In genomic region chr3:83039666-83040065, GRCm38 (mm10) we compare ENCODE assay signal across 17 mouse cellular contexts. TPM values are rescaled to one million over a fixed set of nuclear protein-coding genes. Genes with fewer than 3 reads are reported as not detected.
"Had no signal": no experiment of that assay in that cellular context is flagged by ENCODE, and none has a peak within 500 bp of the region (broad histone marks: within the 10 kb centered on the region; RNA-seq: fewer than 3 reads in every experiment).

No protein-coding gene starts in this region.

- H3K4me2 ChIP-seq: hindbrain, embryonic 13.5 days; limb, embryonic 15.5 days; lung, embryonic 15.5 days; midbrain, embryonic 13.5 days; neural tube, embryonic 15.5 days had no signal

- H3K4me1 ChIP-seq: hindbrain, embryonic 13.5 days; limb, embryonic 15.5 days; lung, embryonic 15.5 days; midbrain, embryonic 13.5 days; neural tube, embryonic 15.5 days had no signal

- DNase-seq: kidney, postnatal 10 days; kidney, postnatal 4 days; lung, postnatal 14 days; thymus, postnatal 4 days had no signal

- H3K36me3 ChIP-seq: hindbrain, embryonic 13.5 days; limb, embryonic 15.5 days; lung, embryonic 15.5 days; midbrain, embryonic 13.5 days; neural tube, embryonic 15.5 days had no signal

- H3K9ac ChIP-seq: hindbrain, embryonic 13.5 days; limb, embryonic 15.5 days; lung, embryonic 15.5 days; midbrain, embryonic 13.5 days; neural tube, embryonic 15.5 days had no signal

- H3K9me3 ChIP-seq: hindbrain, embryonic 13.5 days; limb, embryonic 15.5 days; lung, embryonic 15.5 days; midbrain, embryonic 13.5 days; neural tube, embryonic 15.5 days had no signal

- ATAC-seq: hindbrain, postnatal 0 days; midbrain, embryonic 13.5 days had no signal

- H3K4me3 ChIP-seq: hindbrain, embryonic 13.5 days; left cerebral cortex, adult 2 months; limb, embryonic 15.5 days; lung, embryonic 15.5 days; midbrain, embryonic 13.5 days; myocyte; neural tube, embryonic 15.5 days had no signal

- H3K27me3 ChIP-seq: hindbrain, embryonic 13.5 days; limb, embryonic 15.5 days; lung, embryonic 15.5 days; midbrain, embryonic 13.5 days; neural tube, embryonic 15.5 days had no signal

- H3K27ac ChIP-seq: hindbrain, embryonic 13.5 days; hindbrain, postnatal 0 days; left cerebral cortex, adult 2 months; limb, embryonic 15.5 days; lung, embryonic 15.5 days; macrophage; midbrain, embryonic 13.5 days; neural tube, embryonic 15.5 days had no signal

RNA-seq across cellular contexts. Expression of gene Fgb, which starts 10.0 kb away (rescaled TPM):
- polyA plus RNA-seq: hindbrain, embryonic 13.5 days; hindbrain, postnatal 0 days; macrophage; myocyte had no signal

RNA-seq across cellular contexts. Expression of gene Fga, which starts 13.8 kb away (rescaled TPM):
- polyA plus RNA-seq: hindbrain, embryonic 13.5 days; hindbrain, postnatal 0 days; limb, embryonic 11.5 days; macrophage; myocyte; neural tube, embryonic 11.5 days had no signal

RNA-seq across cellular contexts. Expression of gene Fgg, which starts 32.1 kb away (rescaled TPM):
- polyA plus RNA-seq: hindbrain, embryonic 13.5 days; intestine, embryonic 14.5 days; kidney, embryonic 14.5 days; macrophage; myocyte; neural tube, embryonic 15.5 days had no signal
